Mouse (Mus musculus): ENCODE data around the gene Gm43951. TPM values are rescaled to one million over a fixed set of nuclear protein-coding genes. Genes with fewer than 3 reads are reported as not detected.

The Gm43951 gene
- 0.06 and 0.07 TPM in 2 replicates for polyA plus RNA-seq (2015; fragmentation: Nextera tagmentation; extraction: Ambion mirVana)

GRCm38 (mm10) chr11:72206341-72207203 is at the start of gene Gm43951:
Gene Gm43951, minus strand, starts transcription at chr11:72206840.

GRCm38 (mm10) chr11:72215410-72215797 is 8.8 kb upstream of the Gm43951 start, which contains the start of gene Med31:
Gene Med31, minus strand, starts transcription at chr11:72215592.

GRCm38 (mm10) chr11:72207204-72207833 is 679 bp upstream of the Gm43951 start, which contains the start of the genes 4933427D14Rik and Txndc17:
Gene 4933427D14Rik, minus strand, starts transcription at chr11:72207459.
Gene Txndc17, plus strand, starts transcription at chr11:72207547.

Other genes starting within 250 kb of the Gm43951 start
- gene Aipl1, start 169.3 kb downstream of the Gm43951 start, polyA plus RNA-seq (2015; fragmentation: Nextera tagmentation; extraction: Ambion mirVana) = 0.26 and 0.47 TPM in 2 replicates
- 15.9 and 19.8 TPM in 2 replicates for gene Pimreg, start 164.8 kb downstream of the Gm43951 start, polyA plus RNA-seq (2015; fragmentation: Nextera tagmentation; extraction: Ambion mirVana)
- gene Pitpnm3, start 71.1 kb downstream of the Gm43951 start, polyA plus RNA-seq (2015; fragmentation: Nextera tagmentation; extraction: Ambion mirVana) = 0.23 and 0.47 TPM in 2 replicates
- 6.0 and 7.7 TPM in 2 replicates for gene 4933427D14Rik, start 619 bp upstream of the Gm43951 start, polyA plus RNA-seq (2015; fragmentation: Nextera tagmentation; extraction: Ambion mirVana)
- gene Txndc17, start 707 bp upstream of the Gm43951 start, polyA plus RNA-seq (2015; fragmentation: Nextera tagmentation; extraction: Ambion mirVana) = 102 and 113 TPM in 2 replicates
- 23.3 and 26.0 TPM in 2 replicates for gene Med31, start 8.8 kb upstream of the Gm43951 start, polyA plus RNA-seq (2015; fragmentation: Nextera tagmentation; extraction: Ambion mirVana)
- not detected in 2 replicates for gene Slc13a5, start 60.4 kb upstream of the Gm43951 start, polyA plus RNA-seq (2015; fragmentation: Nextera tagmentation; extraction: Ambion mirVana)
- 16.4 and 28.2 TPM in 2 replicates for gene Xaf1, start 94.8 kb upstream of the Gm43951 start, polyA plus RNA-seq (2015; fragmentation: Nextera tagmentation; extraction: Ambion mirVana)
- 0.07 TPM in 1 of 2 replicates, not detected in the other for gene Fbxo39, start 107.6 kb upstream of the Gm43951 start, polyA plus RNA-seq (2015; fragmentation: Nextera tagmentation; extraction: Ambion mirVana)
- gene Tekt1, start 155.6 kb upstream of the Gm43951 start, polyA plus RNA-seq (2015; fragmentation: Nextera tagmentation; extraction: Ambion mirVana) = not detected in 2 replicates
- gene Smtnl2, start 204.9 kb upstream of the Gm43951 start, polyA plus RNA-seq (2015; fragmentation: Nextera tagmentation; extraction: Ambion mirVana) = 12.4 and 13.3 TPM in 2 replicates
- not detected in 2 replicates for gene Ggt6, start 228.7 kb upstream of the Gm43951 start, polyA plus RNA-seq (2015; fragmentation: Nextera tagmentation; extraction: Ambion mirVana)
- 91.7 and 94.0 TPM in 2 replicates for gene Mybbp1a, start 234.5 kb upstream of the Gm43951 start, polyA plus RNA-seq (2015; fragmentation: Nextera tagmentation; extraction: Ambion mirVana)